Mouse (Mus musculus): ENCODE results near the gene Scaf8. TPM values are rescaled to one million over a fixed set of nuclear protein-coding genes. Genes with fewer than 3 reads are reported as not detected.

The Scaf8 gene
- total RNA-seq, 2 experiments from 2014 or later: 58.3 to 60.4 TPM

Other genes with a start within 250 kb of the Scaf8 start
- 10 to 100 TPM; 36.8 to 43.9 TPM for gene Tiam2, start 211.6 kb downstream of the Scaf8 start, total RNA-seq (2021)